Mouse (Mus musculus): ENCODE measurements around the gene Tigar. TPM values are rescaled to one million over a fixed set of nuclear protein-coding genes. Genes with fewer than 3 reads are reported as not detected.

The Tigar gene
- polyA plus RNA-seq, 1 experiment from 2014 or later: 4.8 TPM

DNA sequence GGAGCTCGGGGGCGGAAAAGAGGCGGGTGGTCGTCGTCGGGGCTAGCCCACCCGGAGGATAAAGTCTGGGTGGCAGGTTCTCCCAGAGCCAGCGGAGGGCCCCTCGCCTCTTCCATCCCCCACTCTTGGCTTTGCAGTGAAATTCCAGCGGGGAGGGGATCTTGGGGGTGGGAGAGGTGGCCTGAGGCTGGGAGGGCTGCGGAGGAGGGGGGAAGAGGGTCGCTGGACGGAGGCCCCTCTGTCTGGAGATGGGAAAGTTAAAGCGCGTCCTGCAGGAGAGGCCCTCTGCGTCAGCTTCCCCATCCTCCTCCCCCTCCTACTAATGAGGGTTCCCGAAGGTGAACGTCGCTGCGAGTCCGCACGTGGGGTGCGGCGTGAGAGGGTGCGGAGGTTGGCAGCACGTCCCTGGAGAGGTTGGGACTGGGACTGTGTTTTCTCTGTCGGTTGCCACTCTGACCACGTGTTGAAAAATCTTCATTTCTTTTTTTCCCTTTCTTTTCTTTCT is 44.0 kb upstream of the Tigar start:
- H3K9ac ChIP-seq (ENCODE audit: low read depth, low read length): peak overlapping the region; percentile 31; the same call in 1 of the 2 replicates
- H3K4me1 ChIP-seq (replicated peaks; ENCODE audit: control insufficient read depth, insufficient read depth, low read length): 0 out of 2 replicates have a peak, but pooled peaks cover 8% of the 10 kb centered on the region
- H3K36me3 ChIP-seq (ENCODE audit: control insufficient read depth, insufficient read depth): no peaks in the 10 kb centered on the region
- peak overlapping the region; percentile 88 for H3K4me2 ChIP-seq (replicated peaks; ENCODE audit: low read depth)
- peak overlapping the region; percentile 65 for H3K4me3 ChIP-seq (ENCODE audit: low read depth, low read length)
- H3K27me3 ChIP-seq (replicated peaks; ENCODE audit: control insufficient read depth, insufficient read depth, low read length): peaks cover 36% of the 10 kb centered on the region
- H3K27ac ChIP-seq (ENCODE audit: low read depth, low read length): peak overlapping the region; percentile 46; the same call in 1 of the 2 replicates
- TF ChIP-seq CTCF (IDR thresholded peaks at IDR 0.05; ENCODE audit: low read depth): no peak; the same call in 1 of the 2 replicates
- 0 out of 2 replicates have a peak, but pooled peaks have one; percentile 22 for ATAC-seq
- no peaks in the 10 kb centered on the region for H3K9me3 ChIP-seq (ENCODE audit: control insufficient read depth)
- 2% methylated on average over 27 of the region's 28 CpGs for WGBS

DNA sequence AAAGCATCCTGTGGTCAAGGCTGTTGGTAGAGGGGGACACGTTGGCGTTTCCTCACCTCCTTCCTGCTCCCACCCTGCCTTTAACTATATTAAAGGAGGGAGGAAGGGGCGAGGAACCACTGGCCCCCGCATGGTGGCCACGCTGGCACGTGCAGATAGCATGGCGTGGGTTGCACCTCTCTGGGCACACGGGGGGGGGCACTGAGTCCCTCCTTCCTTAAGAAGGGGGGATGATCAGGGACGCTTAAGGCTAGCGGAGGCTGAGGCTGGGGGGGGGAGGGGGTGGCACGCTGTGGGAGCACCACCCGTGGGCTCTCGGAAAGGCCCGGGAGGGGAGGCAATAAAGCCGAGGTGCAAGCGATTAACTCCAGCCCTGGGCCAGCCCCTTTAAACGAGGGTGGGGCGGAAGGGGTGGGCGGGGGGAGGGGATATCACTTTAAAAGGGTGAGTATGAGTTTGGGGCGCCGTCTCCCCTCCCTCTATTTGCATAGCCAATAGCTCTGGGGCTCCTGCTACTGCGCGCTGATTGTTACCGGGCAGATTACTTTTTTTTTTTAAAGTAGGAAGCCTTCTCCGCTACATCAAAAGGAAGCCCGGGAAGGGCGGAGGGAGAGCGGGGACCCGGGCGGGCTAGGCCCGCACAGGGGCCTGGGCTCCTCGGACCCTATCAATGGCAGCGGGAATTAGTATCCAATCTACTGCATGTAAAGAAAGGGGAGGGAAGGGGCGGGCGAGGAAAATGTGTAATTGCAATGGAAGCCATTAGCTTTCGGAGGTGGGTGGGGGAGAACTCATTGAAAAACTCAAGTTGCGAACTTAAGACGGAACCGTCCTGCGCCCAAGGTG is 43.0 kb upstream of the Tigar start, which contains the start of gene Ccnd2:
Gene Ccnd2, minus strand, starts transcription at position 88 of the 846 bp plus-strand sequence.
- Histone ChIP-seq H3K9me3 (ENCODE audit: control insufficient read depth) (no peaks in the 10 kb centered on the region), H3K27ac (ENCODE audit: low read depth, low read length) (peak within 1 kb of the TSS; percentile 61), H3K4me3 (ENCODE audit: low read depth, low read length) (peak within 1 kb of the TSS; percentile 65), H3K9ac (ENCODE audit: low read depth, low read length) (no peak within 1 kb of the TSS), H3K27me3 (replicated peaks; ENCODE audit: control insufficient read depth, insufficient read depth, low read length) (peaks cover 26% of the 10 kb centered on the region), H3K4me1 (replicated peaks; ENCODE audit: control insufficient read depth, insufficient read depth, low read length) (0 out of 2 replicates have a peak, but pooled peaks cover 10% of the 10 kb centered on the region), H3K36me3 (ENCODE audit: control insufficient read depth, insufficient read depth) (no peaks in the 10 kb centered on the region), H3K4me2 (replicated peaks; ENCODE audit: low read depth) (peak within 1 kb of the TSS; percentile 88)
- TF ChIP-seq CTCF (IDR thresholded peaks at IDR 0.05; ENCODE audit: low read depth): no peak
- peak; percentile 17 for ATAC-seq
- WGBS: under 1% methylated on average over 40 of the region's 40 CpGs

DNA sequence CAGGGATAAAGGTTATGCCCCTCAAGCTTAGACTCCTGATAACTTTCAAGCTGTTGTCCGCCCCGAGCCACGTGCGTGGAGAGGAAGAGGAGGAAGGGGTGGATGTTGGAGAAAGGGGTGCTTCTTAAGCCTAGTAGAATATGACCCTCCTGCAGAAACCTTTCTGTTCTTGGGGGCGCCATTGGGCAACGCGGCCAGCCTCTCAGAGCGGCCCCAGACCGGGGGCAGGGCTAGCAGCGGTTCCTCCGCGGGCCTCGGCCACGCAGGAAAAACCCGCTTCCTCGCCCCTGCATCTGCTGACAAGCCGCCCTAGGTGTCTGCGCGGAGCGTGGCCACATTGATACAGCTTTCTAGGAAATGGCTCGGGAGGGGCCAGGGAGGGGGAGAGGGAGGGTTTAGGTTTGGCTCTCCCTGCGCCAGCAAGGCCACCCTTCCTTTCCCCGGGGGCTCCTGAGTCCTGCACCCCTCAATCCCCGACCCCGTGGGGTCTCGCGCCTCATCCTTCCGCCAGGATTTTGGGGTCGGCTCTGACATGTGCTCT is 42.3 kb upstream of the Tigar start:
- Histone ChIP-seq H3K27ac (ENCODE audit: low read depth, low read length) (peak overlapping the region; percentile 46), H3K4me2 (replicated peaks; ENCODE audit: low read depth) (peak overlapping the region; percentile 88), H3K4me3 (ENCODE audit: low read depth, low read length) (peak overlapping the region; percentile 65), H3K36me3 (ENCODE audit: control insufficient read depth, insufficient read depth) (peaks cover 6% of the 10 kb centered on the region; the same call in 1 of the 2 replicates), H3K4me1 (replicated peaks; ENCODE audit: control insufficient read depth, insufficient read depth, low read length) (0 out of 2 replicates have a peak, but pooled peaks cover 11% of the 10 kb centered on the region), H3K27me3 (replicated peaks; ENCODE audit: control insufficient read depth, insufficient read depth, low read length) (peaks cover 22% of the 10 kb centered on the region), H3K9me3 (ENCODE audit: control insufficient read depth) (no peaks in the 10 kb centered on the region), H3K9ac (ENCODE audit: low read depth, low read length) (no peak overlapping the region)
- ATAC-seq: no peak
- WGBS: under 1% methylated on average over 29 of the region's 29 CpGs
- TF ChIP-seq CTCF (IDR thresholded peaks at IDR 0.05; ENCODE audit: low read depth): peak; percentile 41

DNA sequence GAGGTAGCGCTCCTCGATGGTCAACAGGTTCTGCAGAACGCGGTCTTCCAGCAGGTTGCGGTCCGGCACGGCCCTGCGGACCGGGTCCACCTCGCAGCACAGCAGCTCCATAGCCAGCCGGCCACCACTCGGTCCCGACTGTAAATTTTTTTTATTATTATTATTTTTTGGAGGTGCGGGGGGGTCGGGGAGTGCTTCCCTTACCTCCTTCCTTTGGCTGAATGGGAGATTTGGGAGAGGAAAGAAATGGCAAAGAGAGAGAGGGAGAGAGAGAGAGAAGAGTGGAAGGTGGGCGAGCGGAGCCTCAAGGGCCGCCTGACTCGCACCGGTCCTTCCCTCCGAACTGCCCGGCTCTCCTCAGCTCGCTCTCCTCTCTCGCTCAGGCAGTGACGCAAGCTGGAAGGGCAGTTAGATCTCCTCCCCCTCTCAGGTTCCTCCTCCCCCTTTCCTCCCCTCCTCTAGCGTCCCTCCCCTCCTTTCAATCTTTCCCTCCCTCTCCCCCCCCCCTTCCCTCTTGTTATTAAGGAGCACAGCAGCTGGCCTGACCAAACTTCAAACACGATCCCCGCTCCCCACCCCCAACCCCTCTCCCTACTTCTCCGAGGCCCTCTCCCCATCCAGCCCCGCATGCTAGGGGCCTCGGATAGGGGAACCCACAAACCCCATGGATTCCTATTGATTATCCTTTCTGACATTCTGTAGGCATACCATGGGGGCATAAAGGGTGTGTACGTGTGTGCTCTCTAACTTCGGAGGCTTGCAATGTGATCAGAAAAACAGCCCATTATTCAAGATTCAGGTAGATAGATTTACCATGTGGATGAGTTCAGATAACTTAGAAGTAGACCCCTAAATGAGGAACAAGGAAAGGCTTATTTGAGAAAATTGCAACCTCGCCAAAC is 41.6 kb upstream of the Tigar start:
- WGBS: under 1% methylated on average over 33 of the region's 34 CpGs

DNA sequence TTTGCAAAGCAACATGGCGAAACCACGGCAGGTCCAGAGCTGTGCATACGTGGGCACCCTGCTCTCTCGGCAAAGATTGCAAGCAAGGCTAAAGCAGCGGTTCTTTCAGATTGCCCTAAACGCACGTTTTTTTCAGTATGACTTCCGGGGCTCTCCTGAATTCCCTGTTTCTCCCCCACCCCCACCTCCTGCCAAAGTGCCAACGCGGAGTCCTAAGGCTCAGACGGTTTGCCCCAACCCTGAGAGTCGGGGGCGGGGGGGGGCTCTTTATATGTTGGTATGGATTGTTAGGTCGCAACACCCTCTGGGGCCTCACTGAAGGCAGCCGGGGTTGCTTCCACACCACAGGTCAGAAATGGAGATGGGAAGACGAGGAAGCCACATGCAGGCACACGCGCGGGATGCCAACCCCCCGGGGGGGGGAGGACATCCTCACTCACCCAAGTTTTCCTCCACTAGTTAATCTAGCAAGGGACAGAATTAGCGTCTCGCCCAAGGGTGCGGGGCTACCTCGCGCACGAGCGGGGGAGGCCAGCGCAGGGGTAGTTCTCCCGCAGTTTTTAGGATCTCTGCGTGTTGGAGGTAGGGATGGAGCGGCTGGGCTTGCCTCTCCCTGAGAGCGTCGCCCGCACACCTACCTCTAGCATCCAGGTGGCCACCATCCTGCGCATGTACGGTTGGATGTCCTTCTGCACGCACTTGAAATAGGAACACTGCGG is 40.7 kb upstream of the Tigar start:
- peak overlapping the region; percentile 65 for H3K4me3 ChIP-seq (ENCODE audit: low read depth, low read length)
- no peaks in the 10 kb centered on the region for H3K9me3 ChIP-seq (ENCODE audit: control insufficient read depth)
- peak overlapping the region; percentile 61 for H3K9ac ChIP-seq (ENCODE audit: low read depth, low read length)
- peak overlapping the region; percentile 61 for H3K27ac ChIP-seq (ENCODE audit: low read depth, low read length)
- H3K4me1 ChIP-seq (replicated peaks; ENCODE audit: control insufficient read depth, insufficient read depth, low read length): 0 out of 2 replicates have a peak, but pooled peaks cover 12% of the 10 kb centered on the region
- no peak for ATAC-seq
- no peak for TF ChIP-seq CTCF (IDR thresholded peaks at IDR 0.05; ENCODE audit: low read depth)
- peak overlapping the region; percentile 88 for H3K4me2 ChIP-seq (replicated peaks; ENCODE audit: low read depth)
- H3K27me3 ChIP-seq (replicated peaks; ENCODE audit: control insufficient read depth, insufficient read depth, low read length): peaks cover 14% of the 10 kb centered on the region; the same call in 1 of the 2 replicates
- under 1% methylated on average over 38 of the region's 38 CpGs for WGBS
- peaks cover 8% of the 10 kb centered on the region; the same call in 1 of the 2 replicates for H3K36me3 ChIP-seq (ENCODE audit: control insufficient read depth, insufficient read depth)

More for the DNA sequence above, 41.6 kb upstream of the Tigar start:
- 0 out of 2 replicates have a peak, but pooled peaks cover 12% of the 10 kb centered on the region for H3K4me1 ChIP-seq (replicated peaks; ENCODE audit: control insufficient read depth, insufficient read depth, low read length)
- TF ChIP-seq CTCF (IDR thresholded peaks at IDR 0.05; ENCODE audit: low read depth): no peak
- H3K4me3 ChIP-seq (ENCODE audit: low read depth, low read length): peak overlapping the region; percentile 65
- H3K9me3 ChIP-seq (ENCODE audit: control insufficient read depth): no peaks in the 10 kb centered on the region
- peaks cover 22% of the 10 kb centered on the region for H3K27me3 ChIP-seq (replicated peaks; ENCODE audit: control insufficient read depth, insufficient read depth, low read length)
- H3K27ac ChIP-seq (ENCODE audit: low read depth, low read length): peak overlapping the region; percentile 61
- peak overlapping the region; percentile 88 for H3K4me2 ChIP-seq (replicated peaks; ENCODE audit: low read depth)
- ATAC-seq: peak; percentile 53
- H3K36me3 ChIP-seq (ENCODE audit: control insufficient read depth, insufficient read depth): peaks cover 8% of the 10 kb centered on the region; the same call in 1 of the 2 replicates
- peak overlapping the region; percentile 61 for H3K9ac ChIP-seq (ENCODE audit: low read depth, low read length)
